Mouse (Mus musculus): ENCODE measurements around the gene Yeats2.
A peak's percentile ranks its signal among the peaks of the same experiment; 100 is the strongest.
"Not testable (repeated sequence)": the region's sequence is repeated elsewhere in the genome, so short reads cannot be mapped to it uniquely, and the experiment has no call there.

The Yeats2 gene

DNA sequence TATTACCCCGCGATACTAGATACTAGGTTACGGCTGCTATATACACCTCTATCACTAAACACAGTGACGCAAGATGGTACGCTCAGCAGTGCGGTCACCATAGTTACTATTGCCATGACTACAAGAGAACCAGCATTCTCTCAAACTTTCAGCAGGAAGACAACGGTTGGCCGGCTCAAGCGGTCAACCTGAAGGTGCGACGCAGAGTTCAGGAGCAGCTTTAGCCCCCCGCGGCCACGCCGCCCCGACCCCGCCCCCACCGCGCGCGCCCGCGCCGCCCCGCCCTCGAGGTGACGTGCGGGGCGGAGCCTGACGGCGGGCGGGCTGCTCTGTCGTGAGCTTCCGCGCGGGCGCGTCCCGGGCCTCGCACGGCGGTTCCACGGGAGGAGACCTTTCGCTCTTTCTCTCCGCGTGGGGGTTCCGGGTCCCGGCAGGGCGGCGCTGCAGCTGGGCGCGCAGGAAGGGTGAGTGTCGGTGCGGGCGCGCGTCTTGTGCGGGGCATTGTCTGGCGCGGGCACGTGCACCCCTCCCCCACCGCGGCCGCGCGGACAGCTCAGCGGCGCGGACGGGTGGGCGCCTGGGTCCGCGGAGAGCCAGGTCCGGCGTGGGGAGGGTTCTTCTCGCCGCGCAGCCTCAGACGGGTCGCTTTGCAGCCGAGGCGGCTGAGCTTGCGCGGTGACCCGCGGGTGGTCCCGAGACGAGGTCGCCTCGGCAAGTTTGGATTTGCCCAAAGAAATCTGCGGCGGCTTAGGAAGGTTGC is at the start of gene Yeats2:
Yeats2 (plus strand) TSS at position 292 of the 760 bp plus-strand sequence.
- DNase-seq = peak; percentile 77

DNA sequence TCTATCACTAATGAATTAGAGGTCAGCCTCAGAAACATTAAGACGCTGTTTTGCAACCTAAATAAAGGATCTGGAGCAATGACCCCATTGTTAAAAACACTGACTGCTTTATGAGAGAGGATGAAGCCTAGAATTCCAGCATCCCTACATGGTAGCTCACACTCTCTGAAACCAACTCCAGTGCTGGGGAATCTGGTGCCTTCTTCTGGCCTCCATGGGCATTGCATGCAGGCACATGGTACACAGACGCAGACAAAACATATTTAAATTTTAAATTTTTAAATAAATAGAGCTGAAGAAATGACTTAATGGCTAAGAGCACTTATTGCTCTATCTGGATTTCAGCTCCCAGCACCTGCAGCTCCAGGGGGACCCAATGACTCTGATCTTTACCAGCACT is 44.9 kb upstream of the Yeats2 start:
- no peak for DNase-seq

- DNase-seq = peak; percentile 95
Observed at GRCm38 (mm10) chr16:20097069-20097710, 43.7 kb upstream of the Yeats2 start, which contains the start of gene Klhl24. TSS of gene Klhl24 (plus strand) at chr16:20097542.

GRCm38 (mm10) chr16:20097711-20098374 is 43.0 kb upstream of the Yeats2 start:
- peak; percentile 98 for DNase-seq

DNA sequence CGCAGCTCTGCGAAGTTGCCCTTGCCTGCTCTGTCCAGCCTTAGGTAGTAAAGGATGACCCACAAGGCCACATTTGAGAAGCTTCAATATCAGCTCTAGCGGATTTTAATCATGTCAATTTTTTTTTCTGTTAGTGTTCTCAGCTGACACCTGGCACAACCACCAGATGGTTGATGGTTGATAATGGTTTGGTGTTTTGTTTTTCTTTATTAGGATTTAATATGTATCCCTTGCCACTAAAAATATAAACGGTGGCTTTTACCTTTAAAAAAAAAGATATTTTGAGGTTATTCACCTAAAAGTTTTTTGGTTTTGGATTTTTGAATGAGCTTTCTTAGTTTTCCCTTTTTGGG is 42.5 kb upstream of the Yeats2 start:
- no peak for DNase-seq

GRCm38 (mm10) chr16:20098866-20099629 is 41.8 kb upstream of the Yeats2 start:
- peak; percentile 27 for DNase-seq

GRCm38 (mm10) chr16:20106996-20107395 is 33.9 kb upstream of the Yeats2 start:
- DNase-seq = no peak

DNA sequence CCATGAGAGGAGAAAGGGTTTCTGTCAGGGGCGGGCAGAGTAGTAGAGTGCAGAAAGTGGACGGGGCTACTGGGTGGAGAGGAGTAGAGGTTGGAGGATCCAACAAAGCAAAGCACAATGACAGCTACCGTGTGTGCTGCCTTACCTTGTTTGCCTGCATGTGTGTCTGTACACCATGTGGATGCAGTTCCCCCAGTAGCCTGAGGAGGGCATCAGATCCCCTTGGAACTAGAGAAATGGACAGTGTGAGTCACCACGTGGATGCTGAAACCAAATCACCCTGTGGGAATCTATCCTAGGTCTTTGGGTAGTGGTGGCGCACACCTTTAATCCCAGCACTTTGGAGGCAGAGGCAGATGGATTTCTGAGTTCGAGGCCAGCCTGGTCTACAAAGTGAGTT is 31.9 kb upstream of the Yeats2 start:
- DNase-seq = no peak

DNA sequence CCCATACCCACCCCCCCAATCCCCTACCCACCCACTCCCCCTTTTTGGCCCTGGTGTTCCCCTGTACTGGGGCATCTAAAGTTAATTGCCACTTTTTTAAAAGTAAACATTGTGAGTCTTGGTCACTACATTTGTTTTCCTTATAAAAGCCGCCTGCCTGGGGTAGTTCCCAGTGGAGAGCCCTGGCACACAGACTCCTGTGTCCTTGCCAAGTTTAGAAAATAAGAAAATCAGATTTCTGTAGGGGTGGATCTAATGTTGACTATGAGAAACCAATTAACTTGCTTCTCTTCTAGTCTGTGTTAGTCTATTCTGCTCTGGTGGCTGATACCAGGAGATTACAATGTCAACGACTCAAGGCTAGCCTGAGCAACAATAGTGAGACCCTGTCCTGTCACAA is 28.2 kb upstream of the Yeats2 start:
- no peak for DNase-seq

DNA sequence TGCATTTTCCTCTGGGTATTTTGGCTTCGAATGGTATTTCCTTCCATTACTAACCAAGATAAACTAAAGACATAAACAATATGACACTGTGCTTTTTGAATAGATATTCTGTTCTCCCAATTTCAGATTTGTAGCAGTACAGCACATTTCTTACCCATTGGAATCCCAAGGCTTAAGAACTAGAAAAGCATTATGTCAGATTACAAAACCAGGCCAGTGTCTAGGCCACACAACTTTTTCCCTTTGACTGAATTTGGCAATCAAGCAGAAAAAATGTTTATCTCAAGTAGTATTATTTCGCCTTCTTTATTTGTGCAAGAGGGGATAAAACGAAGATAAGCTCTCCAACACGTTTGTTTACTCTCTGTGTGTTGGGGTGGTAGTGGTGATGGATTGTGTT is 24.8 kb upstream of the Yeats2 start:
- DNase-seq = no peak

GRCm38 (mm10) chr16:20126319-20126883 is 14.5 kb upstream of the Yeats2 start:
- DNase-seq = not testable (repeated sequence)

DNA sequence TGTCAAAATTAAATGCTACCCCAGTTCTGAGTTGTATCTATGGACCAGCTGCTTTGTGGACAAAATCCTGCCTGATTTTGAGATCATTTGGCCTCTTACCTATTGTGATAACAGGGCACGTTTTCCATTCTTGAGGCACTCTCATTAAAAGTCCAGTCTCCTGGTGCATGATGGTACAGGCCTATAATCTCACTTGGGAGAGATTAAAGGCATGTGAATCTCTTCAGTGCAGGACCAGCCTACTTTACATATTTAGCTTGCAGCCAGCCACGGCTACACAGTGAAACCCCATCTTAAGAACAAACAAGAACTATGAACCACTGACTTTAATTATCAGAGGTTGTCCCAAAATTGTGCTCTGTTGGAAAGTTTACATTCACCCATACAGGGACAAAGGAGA is 10.5 kb upstream of the Yeats2 start:
- DNase-seq = no peak

DNA sequence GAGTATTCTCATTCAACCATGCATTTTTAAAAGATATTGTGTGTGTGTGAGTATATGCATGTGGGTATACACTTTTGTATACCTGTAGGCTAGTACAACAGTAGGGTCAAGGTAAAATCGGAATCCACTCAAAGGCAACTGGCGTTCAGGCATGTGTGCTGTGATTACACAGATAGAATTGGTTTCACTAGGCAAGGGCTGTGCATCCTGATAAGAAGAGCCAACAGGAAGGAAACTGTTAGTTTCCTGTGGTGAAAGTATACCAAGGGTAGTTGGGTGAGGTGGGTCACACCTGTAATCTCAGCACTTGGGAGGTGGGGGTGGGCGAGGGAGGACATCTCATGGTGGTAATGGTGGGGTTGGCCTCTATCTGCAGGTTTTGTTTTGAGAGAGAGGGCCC is 3.7 kb downstream of the Yeats2 start:
- DNase-seq = no peak

DNA sequence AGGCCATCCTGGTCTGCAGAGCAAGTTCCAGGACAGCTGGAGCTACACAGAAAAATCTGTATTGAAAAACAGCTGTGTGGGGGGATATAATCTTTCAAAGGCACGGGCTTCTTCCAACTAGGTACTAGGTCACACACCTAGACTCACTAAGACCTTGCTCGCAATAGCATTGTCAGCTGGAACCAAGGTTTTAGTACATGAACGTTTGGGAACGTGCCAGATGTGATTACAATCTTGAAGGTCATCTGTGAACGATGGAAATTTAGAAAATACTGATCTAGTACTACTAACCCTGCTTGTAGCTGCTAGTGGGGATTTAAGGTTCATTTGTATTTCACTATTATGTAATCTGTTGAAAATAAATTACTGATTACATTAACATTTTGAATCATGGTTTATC is 11.1 kb downstream of the Yeats2 start:
- peak; percentile 15 for DNase-seq

- DNase-seq = no peak
Observed at GRCm38 (mm10) chr16:20153742-20154141, 12.9 kb downstream of the Yeats2 start.

DNA sequence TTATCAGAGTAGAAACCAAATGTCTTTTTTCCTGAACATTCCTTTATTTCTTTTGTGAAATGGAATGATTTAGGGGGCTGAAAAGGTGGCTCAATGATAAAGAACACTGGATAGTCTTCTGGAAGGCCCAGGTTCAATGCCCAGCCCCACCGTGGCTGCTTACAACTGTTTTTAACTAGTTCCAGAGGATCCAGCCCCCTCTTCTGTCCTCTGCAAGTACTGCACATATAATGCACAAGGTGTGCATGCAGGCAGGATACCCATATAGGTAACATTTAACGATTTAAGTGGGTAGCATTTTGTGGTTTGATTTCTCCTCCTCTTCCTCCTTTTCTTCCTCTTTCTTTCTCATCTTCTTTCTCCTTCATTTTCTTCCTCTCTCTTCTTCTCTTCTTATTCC is 19.3 kb downstream of the Yeats2 start:
- DNase-seq = no peak

DNA sequence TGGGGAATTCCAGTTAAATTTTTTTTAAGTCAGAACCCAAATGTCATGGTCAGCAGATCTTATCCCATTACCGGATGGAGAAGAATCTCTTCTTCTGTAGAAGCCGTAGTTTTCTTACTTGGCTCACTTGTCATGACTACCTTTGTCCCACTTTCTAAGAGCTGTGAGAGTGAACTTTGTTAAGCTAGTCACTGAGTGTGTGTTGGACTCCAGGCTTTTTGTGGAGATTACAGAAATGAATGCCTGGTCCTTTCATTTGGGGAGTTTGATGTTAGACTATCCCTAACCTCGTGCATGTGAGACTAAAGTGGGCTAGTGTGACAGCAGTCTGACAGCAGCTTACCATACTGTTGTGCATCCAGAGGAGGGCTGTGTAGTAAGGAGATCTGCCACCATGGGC is 28.2 kb downstream of the Yeats2 start:
- DNase-seq = no peak

- no peak for DNase-seq
Observed at GRCm38 (mm10) chr16:20169471-20170106, 28.7 kb downstream of the Yeats2 start.

GRCm38 (mm10) chr16:20179406-20180175 is 38.7 kb downstream of the Yeats2 start:
- DNase-seq = no peak

- DNase-seq = no peak
Observed at GRCm38 (mm10) chr16:20185368-20185767, 44.5 kb downstream of the Yeats2 start.

GRCm38 (mm10) chr16:20191161-20191882 is 50.5 kb downstream of the Yeats2 start:
- DNase-seq = no peak
